Mouse (Mus musculus) ZHBTc4 (cell line): Measurements from ENCODE around the gene Tdrkh.

ENCODE experiments used
- DNase-seq: peaks from one replicate; pipeline ENCODE4 v3.0.0-alpha.2; 2011; ENCODE audit warnings: low read depth, low spot score

Gene Tdrkh

DNA sequence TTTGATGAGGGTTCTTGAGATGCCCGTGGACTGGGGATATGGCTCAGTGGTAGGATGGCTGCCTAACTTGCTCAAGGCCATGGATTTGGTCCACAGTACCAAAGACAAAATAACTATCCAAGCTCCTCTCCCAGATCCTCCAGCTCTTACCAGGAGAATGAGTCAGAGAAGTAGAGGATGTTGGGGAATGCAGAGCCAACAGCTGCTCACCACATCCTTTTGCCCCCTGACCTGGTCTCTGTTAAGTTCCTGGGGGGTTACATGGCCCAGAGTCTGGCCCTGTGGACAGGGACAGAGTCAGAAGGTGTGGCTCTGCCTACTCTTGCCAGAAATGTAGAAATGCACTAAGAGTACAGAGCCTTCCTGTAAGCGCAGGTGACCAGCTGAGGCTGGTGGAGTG lies 46.8 kb downstream of the Tdrkh start:
- DNase-seq: no peak

DNA sequence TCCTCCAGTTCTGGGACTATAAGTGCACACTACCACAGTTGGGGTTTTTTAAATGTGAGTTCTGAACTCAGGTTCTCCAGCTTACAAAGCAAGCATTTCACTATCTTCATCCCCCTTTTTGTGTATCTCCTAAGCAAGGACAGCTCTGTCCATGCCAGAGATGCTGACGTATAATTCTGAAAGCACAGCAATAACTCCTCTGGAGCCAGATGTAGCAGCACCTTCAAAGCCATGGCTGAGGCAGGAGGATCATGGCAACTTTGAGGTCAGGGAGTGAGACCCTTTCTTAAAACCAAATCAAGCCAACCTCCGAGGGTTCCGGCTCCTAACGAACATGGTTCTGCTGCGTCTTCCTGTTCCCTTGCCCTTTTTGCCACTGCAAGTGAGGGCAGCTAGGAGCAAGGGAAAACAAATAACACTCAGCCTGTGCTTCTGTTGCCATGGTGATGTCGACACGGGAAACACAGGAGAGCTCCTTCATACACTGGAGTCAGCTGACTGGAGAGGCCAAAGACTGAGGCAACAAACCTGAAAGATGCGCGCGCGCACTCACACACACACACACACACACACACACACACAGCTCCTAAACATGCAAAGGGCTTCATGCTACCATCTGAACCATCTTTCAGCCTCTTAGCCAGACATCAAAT lies 51.0 kb downstream of the Tdrkh start:
- peak; percentile 76 for DNase-seq

DNA sequence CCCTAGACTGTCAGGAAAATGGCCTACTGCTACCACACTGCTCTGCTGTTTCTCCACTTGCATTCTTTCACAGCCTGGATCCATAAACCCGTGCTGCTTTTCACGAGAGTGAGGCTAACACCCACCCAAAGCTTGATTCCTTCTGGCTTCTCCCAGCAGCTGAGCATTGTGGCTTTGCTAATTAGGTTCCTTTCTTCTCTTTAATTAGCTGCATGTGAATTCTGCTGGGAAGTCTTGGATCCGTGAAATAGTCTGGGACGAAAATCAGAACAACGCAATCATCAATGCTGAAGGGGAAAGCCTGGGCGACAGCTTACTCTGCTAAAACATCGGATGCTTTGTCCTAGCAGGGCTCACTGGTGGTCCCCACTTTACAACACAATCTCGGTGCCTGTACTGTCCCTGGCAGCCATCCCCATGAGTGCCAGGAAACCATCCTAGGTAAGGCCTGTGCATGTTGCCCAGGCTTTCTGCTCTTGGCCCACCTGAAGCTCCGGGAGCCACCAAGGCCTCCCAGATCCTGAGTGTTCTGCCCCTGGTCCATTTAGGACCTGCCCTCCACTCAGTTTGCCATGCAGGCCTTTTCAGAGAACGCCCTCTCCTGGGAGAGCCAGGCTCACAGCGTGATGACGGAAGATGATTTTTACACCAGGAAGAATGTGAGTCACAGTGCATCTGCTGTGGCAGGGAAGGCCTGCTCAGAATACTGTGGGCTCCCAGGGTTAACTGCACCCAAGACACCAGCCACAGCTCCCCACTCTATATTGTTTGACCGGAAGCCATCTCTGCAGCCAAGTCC lies 52.8 kb downstream of the Tdrkh start:
- peak; percentile 25 for DNase-seq

DNA sequence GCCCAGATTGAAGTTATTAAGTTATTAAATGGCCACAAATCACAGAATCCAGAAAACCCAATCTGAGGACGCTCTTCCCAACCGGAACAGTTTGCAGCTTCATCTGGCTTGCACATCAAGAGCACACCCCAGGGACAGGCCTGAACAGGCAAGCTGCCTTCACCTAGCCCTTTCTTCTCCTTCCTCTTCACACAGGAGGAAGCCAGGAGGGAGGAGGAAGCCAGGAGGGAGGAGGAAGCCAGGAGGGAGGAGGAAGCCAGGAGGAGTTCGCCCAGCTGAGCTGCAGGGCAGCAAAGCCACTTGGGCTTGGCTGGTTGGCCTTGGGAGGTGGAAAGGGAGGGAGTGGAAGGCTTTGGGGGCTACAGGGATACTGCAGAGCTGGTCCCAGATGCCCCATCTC lies 55.9 kb downstream of the Tdrkh start:
- no peak for DNase-seq

DNA sequence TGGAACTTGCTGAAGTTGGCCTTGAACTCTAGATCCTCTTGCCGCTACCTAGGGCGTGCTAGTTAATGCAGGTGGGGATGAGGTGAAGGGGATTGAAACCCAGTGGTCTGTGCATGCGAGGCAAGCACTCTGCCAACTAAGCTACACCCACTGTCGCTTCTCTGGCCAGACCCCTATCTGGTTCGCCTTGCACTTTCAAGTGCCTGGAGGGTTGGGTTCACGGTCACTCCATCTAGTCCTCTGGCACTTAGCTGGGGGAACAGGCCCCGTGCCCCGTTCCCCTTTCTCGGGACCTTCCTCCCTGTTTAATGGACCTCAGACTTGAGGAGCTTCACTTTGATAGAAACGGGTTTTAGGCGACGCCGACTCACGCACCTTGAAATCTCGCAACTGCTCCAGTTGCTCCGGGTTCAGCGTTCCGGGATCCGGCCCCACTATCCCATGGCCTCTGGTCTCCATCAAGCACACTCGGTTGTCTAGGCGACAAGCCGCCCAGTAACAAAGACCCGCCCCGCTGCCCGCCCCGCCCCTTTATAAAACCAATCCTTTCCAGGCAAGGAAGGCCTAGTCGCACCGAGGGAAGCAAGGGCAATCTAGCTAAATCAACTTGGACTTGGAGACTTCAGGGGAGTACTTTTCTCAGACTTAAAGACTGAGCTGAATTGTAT lies 59.5 kb downstream of the Tdrkh start:
- DNase-seq: peak; percentile 81

DNA sequence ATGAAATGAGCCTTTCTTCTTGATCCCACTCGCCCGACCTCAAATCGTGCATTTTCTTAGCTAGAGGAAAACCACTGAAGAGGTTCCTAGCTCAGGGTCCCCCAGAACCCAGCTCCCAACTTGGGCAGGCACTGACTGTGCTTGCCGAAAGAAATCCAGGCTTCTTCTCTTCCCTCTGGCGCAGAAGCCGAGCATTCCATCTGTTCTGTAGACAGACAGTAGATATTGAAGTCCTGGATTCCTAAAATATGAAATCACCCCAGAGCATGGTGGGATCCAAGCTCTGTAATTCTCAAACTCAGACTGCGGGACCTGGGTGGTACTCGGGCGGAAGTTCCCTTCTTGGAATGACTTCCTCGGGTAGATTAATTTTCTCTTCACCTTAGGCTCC lies 60.0 kb downstream of the Tdrkh start:
- no peak for DNase-seq

DNA sequence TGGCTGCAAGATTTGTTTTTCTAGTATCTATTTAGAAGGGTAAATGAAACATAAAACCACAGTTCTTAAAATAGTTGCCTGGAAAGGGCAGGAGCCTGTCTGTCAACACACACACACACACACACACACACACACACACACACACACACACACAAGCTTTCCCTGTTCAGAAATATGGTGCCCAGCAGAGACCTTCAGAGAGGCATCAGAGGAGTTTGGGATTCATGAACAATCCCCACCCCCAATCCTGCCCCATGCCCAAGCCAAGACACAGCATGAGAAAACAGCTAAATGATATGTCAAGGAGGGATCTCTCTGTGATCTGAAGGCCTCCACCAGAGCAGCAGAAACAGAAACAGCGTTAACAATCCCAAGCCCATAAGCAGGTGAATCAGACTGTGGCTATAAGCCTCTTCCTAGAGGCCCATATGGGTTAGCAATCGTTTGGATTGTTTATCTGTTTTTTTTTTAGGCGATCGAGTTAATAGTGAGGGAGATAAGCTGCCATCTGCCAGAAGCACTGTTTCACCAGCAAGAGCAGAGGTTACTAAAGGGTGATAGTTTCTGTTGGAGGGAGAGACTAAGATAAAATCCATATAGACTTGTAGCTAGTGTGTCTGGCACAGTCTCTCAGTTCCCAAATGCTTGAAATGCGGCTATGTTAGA lies 60.6 kb downstream of the Tdrkh start:
- DNase-seq: no peak

DNA sequence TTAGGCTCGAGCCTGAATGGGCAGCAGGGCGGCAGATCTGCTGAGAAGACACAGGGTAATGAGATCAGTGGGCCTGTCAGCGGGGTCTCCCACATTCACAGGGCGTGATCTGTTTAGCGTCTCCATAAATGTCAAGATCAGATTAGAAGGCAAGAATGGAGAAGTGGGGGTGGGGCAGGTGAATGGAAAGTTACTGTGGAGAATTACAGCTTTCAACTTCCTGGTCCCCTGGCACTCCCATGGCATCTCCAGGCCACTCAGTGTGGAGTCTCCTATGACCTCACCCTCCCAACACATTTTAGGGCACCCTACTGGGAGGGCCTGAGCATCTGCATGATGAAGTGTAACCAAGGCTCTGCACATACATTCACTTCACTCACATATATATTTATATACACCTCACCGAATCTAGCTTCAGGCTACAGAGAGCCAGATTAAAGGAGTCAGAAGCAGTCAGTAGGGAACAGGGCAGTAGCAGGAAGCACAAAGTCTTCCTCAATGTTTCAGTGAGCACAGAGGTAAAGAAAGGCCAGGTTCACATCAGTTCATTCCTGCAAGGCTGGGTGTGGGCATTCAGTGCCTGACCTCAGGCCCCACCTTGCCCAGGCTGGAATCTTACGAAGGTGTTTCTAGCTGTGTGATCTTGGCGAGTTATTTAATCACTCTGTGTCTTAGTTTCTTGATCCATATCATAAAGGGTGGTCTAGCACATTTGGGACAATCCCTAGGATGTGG lies 63.4 kb downstream of the Tdrkh start:
- DNase-seq: no peak

DNA sequence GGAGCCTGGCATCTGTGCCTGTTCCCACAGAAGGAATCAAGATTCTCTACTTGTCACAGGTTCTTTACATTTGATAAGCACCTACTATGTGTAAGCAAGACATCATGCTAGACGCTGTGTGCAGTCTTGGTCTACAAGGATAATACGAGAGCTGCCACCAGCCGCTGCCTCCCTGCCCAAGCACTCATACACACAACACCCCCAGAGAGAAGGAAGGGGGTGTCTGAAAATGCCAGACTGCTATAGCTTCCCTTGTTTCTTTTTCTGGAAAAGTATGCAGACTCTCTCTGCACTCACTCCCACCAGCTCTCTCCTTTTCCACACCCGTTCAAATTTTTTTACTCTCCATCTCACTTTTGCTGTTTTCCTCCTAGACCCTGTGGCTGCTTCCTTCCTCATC lies 64.4 kb downstream of the Tdrkh start:
- no peak for DNase-seq

DNA sequence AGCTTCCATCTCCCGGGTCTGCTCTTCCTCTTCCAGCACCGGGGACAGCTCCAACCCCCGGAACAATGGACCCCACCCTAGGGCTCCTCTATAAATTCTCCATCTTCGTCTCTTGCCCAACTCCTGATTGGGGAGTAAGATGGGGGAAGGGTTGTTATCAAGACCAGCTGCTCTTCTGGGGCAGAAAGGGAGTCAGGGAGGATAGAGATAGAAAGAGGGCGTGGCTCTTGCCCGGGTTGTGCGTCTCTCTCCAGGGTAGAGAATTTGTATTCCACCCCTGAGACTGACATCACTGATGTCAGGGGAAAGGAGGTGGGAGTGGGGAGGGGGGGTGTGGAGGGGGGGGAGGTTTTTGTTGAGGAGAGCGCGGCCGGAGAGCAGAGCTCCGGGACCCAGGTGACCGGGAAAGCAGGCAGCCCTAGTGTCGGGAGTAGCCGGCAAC lies 64.9 kb downstream of the Tdrkh start, which contains the start of gene Celf3:
Gene Celf3, plus strand, starts transcription at position 315 of the 442 bp plus-strand sequence.
- DNase-seq: peak; percentile 40

DNA sequence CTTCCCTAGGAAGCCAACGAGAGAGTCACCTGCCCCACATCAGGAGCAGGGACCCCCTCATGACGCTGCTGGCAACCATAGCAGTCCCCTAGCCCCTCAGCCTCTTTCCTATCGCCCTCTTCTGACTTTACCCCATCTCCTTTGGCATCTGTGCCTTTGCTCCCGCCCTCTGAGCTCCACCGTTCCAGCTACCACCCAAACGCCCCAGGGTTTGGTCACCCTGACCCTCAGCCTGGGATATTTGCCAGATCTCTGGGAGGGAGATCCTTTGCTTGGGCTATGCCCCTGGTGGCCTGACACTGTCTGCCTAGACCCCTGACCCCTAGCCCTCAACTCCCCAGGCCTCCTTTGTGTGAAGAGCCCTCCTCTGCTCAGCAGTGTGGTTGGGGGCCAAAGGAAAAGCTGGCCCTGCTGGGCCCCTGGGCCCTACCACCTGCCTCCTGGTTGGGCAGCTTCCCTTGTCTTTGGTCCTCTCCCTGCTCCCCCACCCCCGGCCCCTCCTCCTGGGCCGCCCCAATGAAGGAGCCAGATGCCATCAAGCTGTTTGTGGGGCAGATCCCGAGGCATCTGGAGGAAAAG lies 65.6 kb downstream of the Tdrkh start:
- no peak for DNase-seq

DNA sequence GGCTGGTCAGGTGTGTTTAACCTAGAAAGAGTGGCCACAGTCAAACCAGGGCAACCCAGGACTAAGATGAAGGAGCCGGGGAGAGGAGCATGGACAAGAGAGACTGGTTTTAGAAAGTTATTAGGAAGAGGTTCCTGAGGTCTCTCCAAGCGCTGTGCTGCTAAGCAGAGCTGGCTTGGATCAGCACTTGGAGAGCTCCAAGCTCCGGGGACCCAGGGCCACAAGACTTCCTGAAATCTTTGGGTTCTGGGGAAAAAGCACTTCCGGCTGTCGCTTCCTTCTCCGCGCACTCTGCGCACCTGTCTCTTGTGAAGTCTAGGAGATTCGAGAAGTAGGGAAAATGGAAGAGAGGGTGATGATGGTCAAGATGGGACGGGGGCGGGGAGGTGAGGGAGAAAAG lies 66.5 kb downstream of the Tdrkh start:
- peak; percentile 50 for DNase-seq

DNA sequence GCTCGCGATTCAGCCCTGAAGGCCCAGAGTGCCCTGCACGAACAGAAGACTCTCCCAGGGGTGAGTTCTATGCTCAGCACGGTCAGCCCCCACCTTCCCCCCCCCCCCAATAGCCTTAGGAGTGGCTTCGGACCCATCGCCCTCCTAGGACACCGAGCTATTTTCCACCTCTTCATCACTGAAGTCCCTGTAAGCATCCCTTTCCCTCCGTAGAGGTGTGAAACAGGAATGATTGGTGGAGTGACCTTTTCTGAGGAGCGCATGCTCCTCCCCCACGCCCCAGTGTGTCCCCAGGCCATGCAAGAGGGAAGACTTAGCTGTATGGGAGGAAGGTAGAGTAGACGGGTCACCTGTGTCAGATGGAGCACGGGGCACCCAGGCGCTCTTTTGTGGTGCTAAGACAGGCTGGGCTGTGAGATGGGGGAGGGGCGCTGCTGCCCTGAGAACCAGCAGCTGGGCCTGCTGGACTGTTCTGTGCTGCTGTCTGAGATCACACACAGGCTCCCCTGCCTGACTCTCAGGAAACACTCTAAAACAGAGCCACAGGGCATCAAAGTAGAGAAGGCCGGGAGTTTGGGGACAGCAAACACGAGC lies 67.3 kb downstream of the Tdrkh start, which contains the start of gene Riiad1:
Gene Riiad1, minus strand, starts transcription at position 51 of the 594 bp plus-strand sequence.
- no peak for DNase-seq

DNA sequence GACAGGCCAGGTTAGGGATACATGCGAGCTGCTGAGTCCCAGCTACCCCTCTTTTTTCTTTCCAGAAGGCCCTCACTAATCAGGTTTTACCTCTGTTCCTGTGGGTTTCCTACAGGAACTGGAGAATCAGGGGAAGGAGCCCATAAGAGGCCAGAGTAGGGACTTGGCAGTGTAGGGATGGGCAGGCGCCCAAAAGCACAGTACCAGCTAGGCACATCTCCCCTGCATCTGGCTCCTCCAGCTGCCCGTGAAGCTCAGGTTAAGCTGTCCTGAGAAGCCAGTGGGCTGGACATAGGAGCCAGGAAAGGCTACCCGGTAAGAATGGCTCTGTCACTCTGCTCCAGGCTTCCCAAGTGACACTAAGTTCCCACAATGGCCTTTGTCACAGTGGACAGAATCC lies 68.4 kb downstream of the Tdrkh start:
- no peak for DNase-seq

DNA sequence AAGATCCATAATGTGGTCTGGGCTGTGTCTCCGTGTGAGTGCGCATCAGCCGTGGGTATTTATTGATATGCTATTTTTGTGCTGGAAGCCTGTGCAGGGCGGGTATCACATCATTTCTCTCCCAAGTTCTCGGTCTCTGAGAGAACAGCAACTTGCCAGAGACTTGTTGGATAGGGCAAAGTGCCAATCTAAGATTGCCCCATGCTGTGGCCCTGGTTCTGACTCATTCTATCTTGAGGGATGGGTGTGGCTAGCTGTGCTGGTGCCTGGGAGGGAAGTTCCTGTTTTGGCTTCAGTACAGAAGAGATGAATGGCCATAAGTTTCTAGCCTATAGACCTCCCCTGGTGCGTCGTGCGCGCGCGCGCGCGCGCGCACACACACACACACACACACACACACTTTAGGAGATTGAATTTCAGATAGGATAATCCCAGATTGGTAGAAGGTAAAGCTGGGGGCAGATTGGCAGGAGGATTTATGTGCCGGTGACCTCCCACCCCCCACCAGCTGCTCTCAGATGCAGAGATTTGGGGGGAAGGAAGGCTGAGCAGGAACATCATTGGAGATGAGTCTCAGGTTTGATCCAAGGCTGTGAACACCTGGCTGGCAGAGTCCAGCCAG lies 69.8 kb downstream of the Tdrkh start:
- DNase-seq: no peak

DNA sequence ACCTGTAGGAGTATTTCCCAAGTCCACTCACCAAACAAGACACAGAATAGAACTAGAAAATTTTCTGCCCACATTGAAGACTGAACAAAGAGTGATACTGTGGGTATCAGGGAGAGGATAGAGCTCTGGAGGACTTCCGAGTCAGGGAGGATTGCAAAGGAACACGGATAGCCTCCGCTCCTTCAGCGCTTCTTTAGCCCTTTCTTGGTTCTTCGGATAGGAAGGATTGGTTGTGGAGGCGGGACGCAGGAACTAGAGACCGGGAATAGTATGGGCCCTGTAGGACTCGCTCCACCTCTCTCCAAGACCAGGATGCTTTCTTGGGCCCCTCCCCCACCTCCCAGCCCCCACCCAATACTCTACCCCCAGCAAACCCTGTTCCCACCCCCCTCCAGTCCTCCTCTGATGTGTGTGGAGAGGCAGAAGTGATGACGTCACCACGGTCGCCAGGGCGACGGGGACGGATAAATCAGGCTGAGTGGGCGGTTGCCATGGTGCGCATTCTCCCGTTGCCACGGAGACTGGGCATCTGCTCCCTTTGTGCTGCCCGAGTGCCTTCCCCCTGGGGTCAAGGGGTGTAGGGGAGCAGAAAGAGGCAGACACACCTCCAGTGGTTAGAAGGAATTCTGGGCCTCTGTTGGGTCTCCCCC lies 70.8 kb downstream of the Tdrkh start:
- peak; percentile 60 for DNase-seq
